Mouse (Mus musculus): ENCODE results near the gene Sept1. TPM values are rescaled to one million over a fixed set of nuclear protein-coding genes. Genes with fewer than 3 reads are reported as not detected.
A peak's percentile ranks its signal among the peaks of the same experiment; 100 is the strongest.

The Sept1 gene
- polyA plus RNA-seq, 1 experiment = 38.4 TPM

DNA sequence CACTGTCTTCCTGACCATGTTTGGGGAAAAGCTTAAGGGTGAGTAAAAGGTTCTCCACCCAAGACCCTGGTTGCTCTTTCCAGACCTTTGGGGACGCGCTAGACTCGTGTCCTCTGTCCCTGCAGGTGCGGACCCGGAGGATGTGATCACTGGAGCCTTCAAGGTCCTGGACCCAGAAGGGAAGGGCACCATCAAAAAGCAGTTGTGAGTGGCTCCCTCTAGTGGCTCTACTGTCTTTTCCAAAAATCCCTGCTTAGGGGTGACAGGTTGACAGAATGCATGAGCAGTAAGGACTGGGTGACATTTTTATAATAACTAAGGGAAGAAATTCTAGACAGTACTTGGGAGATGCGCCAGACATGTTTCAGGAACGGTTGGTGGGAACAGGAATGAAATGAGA, 19.4 kb downstream of the Sept1 start:
- WGBS = 32% methylated on average over 7 of the region's 7 CpGs
- Histone ChIP-seq H3K4me3 (ENCODE audit: insufficient read depth, low read depth, low read length) (no peak overlapping the region), H3K4me1 (ENCODE audit: control insufficient read depth, insufficient read depth, low read length) (no peaks in the 10 kb centered on the region; the same call in 1 of the 2 replicates), H3K27ac (ENCODE audit: insufficient read depth, low read depth, low read length) (no peak overlapping the region), H3K36me3 (ENCODE audit: control insufficient read depth, insufficient read depth, low read length) (no peaks in the 10 kb centered on the region), H3K27me3 (replicated peaks; ENCODE audit: control insufficient read depth, insufficient read depth, low read length) (no peaks in the 10 kb centered on the region)
- no peak for TF ChIP-seq POLR2A (IDR thresholded peaks at IDR 0.05; ENCODE audit: low read depth, low read length)
- TF ChIP-seq CTCF (conservative IDR thresholded peaks at IDR 0.05; ENCODE audit: insufficient read depth, insufficient read length, low read depth, low read length) = peak; percentile 68
- peak; percentile 60 for DNase-seq

DNA sequence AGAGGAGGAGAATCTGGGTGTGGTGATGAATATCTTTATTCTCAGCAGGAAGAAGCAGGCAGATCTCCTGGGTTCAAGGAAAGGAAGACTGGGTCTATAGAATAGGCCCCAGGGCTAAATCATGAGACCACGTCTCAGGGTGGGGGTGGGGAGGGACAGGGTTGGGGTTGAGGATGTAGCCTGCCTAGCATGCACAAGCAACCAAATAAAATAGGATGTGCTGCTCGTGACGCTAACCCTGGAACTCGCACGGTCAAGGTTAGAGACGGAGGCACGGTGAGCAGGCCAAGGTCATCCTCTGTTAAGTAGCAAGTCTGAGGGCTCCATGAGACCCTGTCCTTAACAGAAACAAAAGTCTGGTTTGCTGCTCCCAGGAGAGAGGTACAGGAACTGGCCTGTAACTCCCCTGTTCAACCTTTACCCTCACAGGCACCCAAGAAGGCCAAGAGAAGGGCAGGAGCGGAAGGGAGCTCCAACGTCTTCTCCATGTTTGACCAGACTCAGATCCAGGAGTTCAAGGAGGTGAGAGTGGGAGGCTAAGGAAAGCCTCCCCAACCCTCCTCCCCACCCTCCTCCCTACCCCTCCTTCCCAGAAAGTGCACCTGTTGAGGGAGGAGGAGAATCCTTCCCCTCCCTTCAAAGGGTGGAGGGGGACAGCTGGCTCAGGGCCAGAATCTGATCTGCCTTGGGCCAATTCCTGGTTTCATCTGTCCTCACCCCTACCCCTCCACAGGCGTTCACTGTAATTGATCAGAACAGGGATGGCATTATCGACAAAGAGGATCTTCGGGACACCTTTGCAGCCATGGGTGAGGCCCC, 20.3 kb downstream of the Sept1 start:
- WGBS = 93% methylated on average over 12 of the region's 12 CpGs
- H3K27me3 ChIP-seq (replicated peaks; ENCODE audit: control insufficient read depth, insufficient read depth, low read length) = no peaks in the 10 kb centered on the region

DNA sequence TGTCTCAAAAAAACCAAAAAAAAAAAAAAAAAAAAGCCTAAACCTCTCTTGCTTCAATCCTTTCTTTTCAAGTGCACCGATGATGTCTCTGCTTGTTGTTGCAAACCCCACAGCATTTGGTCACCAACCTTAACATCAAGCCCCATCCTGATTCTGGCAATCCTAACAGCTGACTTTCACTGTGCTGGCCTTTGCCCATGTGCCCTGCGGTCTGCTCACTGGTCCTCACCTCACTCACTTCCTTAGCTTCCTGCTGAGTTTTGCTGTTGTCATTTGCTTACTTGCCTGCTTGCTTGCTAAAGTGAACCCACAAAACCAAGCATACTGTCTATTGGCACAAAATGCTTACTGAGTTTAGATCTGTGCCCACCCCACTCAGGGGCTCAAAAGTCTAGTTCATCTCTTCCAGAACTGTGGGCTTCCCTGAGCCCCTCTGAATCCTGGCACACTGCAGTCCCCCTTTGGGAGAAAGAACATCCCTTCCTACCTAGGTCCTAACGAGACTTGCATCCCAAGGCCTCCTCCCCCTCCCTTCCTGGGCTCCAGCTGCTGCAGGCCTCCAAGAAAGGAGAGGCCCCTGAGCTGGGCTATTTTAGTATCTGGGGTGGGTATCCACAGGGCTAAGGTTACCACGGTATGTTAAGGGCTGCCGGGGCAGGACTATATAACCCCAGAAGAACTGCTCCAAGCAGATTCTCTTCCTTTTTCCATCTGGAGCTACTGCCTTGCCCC, 21.8 kb downstream of the Sept1 start:
- H3K27me3 ChIP-seq (replicated peaks; ENCODE audit: control insufficient read depth, insufficient read depth, low read length) = no peaks in the 10 kb centered on the region
- peaks cover 7% of the 10 kb centered on the region; the same call in 1 of the 2 replicates for H3K4me1 ChIP-seq (ENCODE audit: control insufficient read depth, insufficient read depth, low read length)
- TF ChIP-seq CTCF (conservative IDR thresholded peaks at IDR 0.05; ENCODE audit: insufficient read depth, insufficient read length, low read depth, low read length) (no peak), POLR2A (IDR thresholded peaks at IDR 0.05; ENCODE audit: low read depth, low read length) (no peak)
- 66% methylated on average over 5 of the region's 5 CpGs for WGBS
- no peak overlapping the region for H3K27ac ChIP-seq (ENCODE audit: insufficient read depth, low read depth, low read length)
- no peaks in the 10 kb centered on the region for H3K36me3 ChIP-seq (ENCODE audit: control insufficient read depth, insufficient read depth, low read length)
- no peak overlapping the region for H3K4me3 ChIP-seq (ENCODE audit: insufficient read depth, low read depth, low read length)
- peak; percentile 42 for DNase-seq

More for the DNA sequence above, 20.3 kb downstream of the Sept1 start:
- Histone ChIP-seq H3K4me1 (ENCODE audit: control insufficient read depth, insufficient read depth, low read length) (no peaks in the 10 kb centered on the region; the same call in 1 of the 2 replicates), H3K4me3 (ENCODE audit: insufficient read depth, low read depth, low read length) (no peak overlapping the region), H3K36me3 (ENCODE audit: control insufficient read depth, insufficient read depth, low read length) (no peaks in the 10 kb centered on the region), H3K27ac (ENCODE audit: insufficient read depth, low read depth, low read length) (no peak overlapping the region)
- DNase-seq = no peak
- no peak for TF ChIP-seq POLR2A (IDR thresholded peaks at IDR 0.05; ENCODE audit: low read depth, low read length)
- no peak for TF ChIP-seq CTCF (conservative IDR thresholded peaks at IDR 0.05; ENCODE audit: insufficient read depth, insufficient read length, low read depth, low read length)

DNA sequence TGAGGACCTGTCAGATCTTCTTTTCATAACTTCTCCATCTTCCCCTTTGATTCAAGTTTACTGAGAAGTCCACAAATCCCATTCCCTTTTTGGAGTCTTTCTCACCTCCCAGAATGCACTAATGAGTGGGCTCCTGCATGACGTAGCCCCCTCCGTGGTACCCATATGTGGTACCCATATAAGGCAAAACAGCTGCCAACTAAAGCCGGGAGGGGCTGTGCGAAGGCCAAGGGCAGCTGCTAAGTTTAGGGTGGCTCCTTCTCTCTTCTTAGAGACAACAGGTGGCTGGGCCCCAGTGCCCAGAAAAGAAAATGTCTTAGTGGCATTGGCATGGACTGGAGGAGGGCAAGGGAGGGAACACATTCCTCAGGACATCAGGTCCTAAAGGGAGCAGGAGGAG, 22.7 kb downstream of the Sept1 start:
- 83% methylated on average over 4 of the region's 4 CpGs for WGBS
- no peak for DNase-seq
- Histone ChIP-seq H3K36me3 (ENCODE audit: control insufficient read depth, insufficient read depth, low read length) (no peaks in the 10 kb centered on the region), H3K4me1 (ENCODE audit: control insufficient read depth, insufficient read depth, low read length) (peaks cover 8% of the 10 kb centered on the region; the same call in 1 of the 2 replicates), H3K27me3 (replicated peaks; ENCODE audit: control insufficient read depth, insufficient read depth, low read length) (no peaks in the 10 kb centered on the region), H3K27ac (ENCODE audit: insufficient read depth, low read depth, low read length) (no peak overlapping the region), H3K4me3 (ENCODE audit: insufficient read depth, low read depth, low read length) (no peak overlapping the region)
- no peak for TF ChIP-seq CTCF (conservative IDR thresholded peaks at IDR 0.05; ENCODE audit: insufficient read depth, insufficient read length, low read depth, low read length)

DNA sequence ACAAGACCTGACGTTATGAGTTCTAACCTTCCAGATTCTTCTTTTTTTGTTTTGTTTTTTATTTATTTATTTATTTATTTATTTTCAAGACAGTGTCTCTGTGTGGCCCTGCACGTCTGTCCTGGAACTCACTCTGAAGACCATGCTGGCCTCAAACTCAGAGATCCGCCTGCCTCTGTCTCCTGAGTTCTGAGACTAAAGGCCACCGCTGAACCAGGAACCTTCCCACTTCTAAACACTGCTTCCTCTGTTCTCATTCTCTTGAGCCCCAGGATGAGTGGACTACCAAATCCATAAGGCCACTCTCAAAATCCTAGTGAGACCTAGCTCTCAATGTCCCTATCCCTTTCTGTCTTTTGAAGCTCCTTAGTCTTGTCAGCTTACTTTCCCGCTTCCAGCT, 23.1 kb downstream of the Sept1 start:
- no peak overlapping the region for H3K27ac ChIP-seq (ENCODE audit: insufficient read depth, low read depth, low read length)
- peaks cover 8% of the 10 kb centered on the region; the same call in 1 of the 2 replicates for H3K4me1 ChIP-seq (ENCODE audit: control insufficient read depth, insufficient read depth, low read length)
- no peak for DNase-seq
- no peaks in the 10 kb centered on the region for H3K36me3 ChIP-seq (ENCODE audit: control insufficient read depth, insufficient read depth, low read length)
- TF ChIP-seq POLR2A (IDR thresholded peaks at IDR 0.05; ENCODE audit: low read depth, low read length) (no peak), CTCF (conservative IDR thresholded peaks at IDR 0.05; ENCODE audit: insufficient read depth, insufficient read length, low read depth, low read length) (no peak)
- no peaks in the 10 kb centered on the region for H3K27me3 ChIP-seq (replicated peaks; ENCODE audit: control insufficient read depth, insufficient read depth, low read length)
- no peak overlapping the region for H3K4me3 ChIP-seq (ENCODE audit: insufficient read depth, low read depth, low read length)
- 81% methylated on average over 5 of the region's 5 CpGs for WGBS

DNA sequence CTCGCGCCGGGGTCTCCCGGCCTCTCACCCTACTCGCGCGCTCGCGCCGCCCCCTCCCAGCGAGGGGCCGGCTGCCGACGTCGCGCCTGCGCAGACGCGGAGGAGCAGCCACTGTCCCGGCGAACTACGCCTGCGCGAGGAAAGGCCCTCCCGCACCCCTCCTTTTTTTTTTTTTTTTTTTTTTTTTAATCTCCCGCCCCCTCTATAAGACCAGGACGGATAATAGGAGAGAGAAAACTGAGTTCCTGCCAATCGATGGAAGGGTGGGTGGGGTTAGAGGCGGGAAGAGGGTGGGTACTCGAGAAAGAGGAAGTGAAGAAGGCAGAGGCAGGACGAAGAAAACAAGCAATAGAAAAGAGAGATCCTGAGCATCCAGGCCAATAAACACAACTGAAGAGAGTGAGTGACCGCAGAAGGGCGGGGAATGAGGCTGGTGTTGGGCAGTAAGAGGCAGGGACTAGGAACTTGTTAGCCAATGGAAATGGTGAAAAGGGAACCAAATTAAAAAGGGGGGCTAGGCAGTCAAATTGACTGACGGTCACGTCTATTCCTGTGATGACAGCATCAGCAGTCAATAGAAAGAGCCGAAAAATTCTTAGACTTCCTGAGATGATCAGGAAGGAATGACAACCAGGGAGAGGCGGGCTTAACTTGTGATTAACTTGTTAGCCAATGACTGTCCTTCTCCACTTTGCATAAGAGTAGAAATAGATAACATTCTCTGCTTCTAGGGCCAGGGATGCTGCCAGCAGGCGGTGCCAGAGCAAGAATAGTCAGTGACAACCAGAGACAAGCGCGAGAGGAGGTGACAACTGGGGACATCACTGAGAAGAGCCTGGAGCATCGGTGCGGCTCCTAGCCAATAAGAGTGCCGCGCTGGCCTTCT, 24.1 kb downstream of the Sept1 start, which contains the start of gene Mylpf:
TSS of gene Mylpf (plus strand) at position 338 of the 886 bp plus-strand sequence.
- TF ChIP-seq POLR2A (IDR thresholded peaks at IDR 0.05; ENCODE audit: low read depth, low read length) (peak; percentile 30), CTCF (conservative IDR thresholded peaks at IDR 0.05; ENCODE audit: insufficient read depth, insufficient read length, low read depth, low read length) (peak; percentile 69)
- Histone ChIP-seq H3K27ac (ENCODE audit: insufficient read depth, low read depth, low read length) (peak within 1 kb of the TSS; percentile 76), H3K4me3 (ENCODE audit: insufficient read depth, low read depth, low read length) (peak within 1 kb of the TSS; percentile 97), H3K36me3 (ENCODE audit: control insufficient read depth, insufficient read depth, low read length) (no peaks in the 10 kb centered on the region), H3K4me1 (ENCODE audit: control insufficient read depth, insufficient read depth, low read length) (peaks cover 8% of the 10 kb centered on the region; the same call in 1 of the 2 replicates), H3K27me3 (replicated peaks; ENCODE audit: control insufficient read depth, insufficient read depth, low read length) (no peaks in the 10 kb centered on the region)
- WGBS = 0% methylated on average over 44 of the region's 44 CpGs
- peak; percentile 99 for DNase-seq

Measured in kidney, adult 2 months (tissue).